Mouse (Mus musculus): ENCODE results near the gene Vpreb2. TPM values are rescaled to one million over a fixed set of nuclear protein-coding genes. Genes with fewer than 3 reads are reported as not detected.
A peak's percentile ranks its signal among the peaks of the same experiment; 100 is the strongest.
"Not testable (repeated sequence)": the region's sequence is repeated elsewhere in the genome, so short reads cannot be mapped to it uniquely, and the experiment has no call there.

Vpreb2 gene
- total RNA-seq (2021): not detected
- long read RNA-seq, experiment 1: 0 reads
- long read RNA-seq, experiment 2: 0 reads

- DNase-seq: no peak
Measured at GRCm38 (mm10) chr16:17980128-17980527, at the start of gene Vpreb2. Vpreb2 (plus strand) TSS chr16:17980428.

- DNase-seq: no peak
Measured at GRCm38 (mm10) chr16:17931906-17932460, 48.2 kb upstream of the Vpreb2 start.

- DNase-seq: no peak
Measured at GRCm38 (mm10) chr16:17933594-17934444, 46.4 kb upstream of the Vpreb2 start.

GRCm38 (mm10) chr16:17934445-17934910 lies 45.8 kb upstream of the Vpreb2 start:
- peak in 1 of 2 experiments; percentile 47 for DNase-seq

DNA sequence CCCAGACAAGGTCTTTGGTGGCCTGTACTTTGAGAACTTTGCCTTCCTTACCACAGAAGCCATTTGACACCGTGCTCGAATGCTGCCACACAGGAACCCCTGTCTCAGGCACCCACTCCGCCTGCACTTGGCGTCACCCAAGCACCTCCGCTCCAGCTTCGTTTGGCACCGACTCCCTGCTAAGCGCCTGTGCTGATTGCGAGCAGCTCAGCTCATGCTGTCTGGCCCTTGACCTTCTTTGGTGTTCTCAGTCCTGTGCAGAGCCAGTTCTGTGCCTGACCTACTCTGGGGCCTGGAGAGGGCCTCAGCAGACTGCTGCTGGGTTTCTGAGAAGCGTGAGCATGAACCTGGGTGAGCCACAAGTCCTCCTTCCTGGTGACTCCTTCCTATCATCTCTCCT lies 43.5 kb upstream of the Vpreb2 start:
- DNase-seq: peak; percentile 15 to 46

- DNase-seq: no peak
Measured at GRCm38 (mm10) chr16:17938187-17938586, 42.0 kb upstream of the Vpreb2 start.

DNA sequence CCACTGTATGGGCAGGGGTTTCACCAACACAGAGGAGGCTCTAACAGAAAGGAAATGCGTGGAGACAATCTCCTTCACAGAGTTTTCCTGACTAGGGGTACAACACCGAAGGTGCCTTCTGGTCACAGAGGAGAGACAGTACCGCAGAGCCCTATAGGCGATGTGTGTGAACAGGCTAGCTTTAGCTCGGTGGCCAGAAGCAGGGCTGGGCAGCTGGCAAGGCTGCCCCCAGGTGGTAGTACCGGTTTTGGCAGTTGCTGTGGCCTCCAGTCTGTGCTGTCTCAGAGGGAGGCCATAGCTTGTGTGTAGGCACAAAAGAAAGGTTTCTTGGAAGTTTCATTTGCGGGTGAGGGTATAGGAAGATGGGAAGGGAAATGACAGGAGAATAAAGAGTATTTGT lies 41.4 kb upstream of the Vpreb2 start:
- DNase-seq: peak; percentile 78 to 87

DNA sequence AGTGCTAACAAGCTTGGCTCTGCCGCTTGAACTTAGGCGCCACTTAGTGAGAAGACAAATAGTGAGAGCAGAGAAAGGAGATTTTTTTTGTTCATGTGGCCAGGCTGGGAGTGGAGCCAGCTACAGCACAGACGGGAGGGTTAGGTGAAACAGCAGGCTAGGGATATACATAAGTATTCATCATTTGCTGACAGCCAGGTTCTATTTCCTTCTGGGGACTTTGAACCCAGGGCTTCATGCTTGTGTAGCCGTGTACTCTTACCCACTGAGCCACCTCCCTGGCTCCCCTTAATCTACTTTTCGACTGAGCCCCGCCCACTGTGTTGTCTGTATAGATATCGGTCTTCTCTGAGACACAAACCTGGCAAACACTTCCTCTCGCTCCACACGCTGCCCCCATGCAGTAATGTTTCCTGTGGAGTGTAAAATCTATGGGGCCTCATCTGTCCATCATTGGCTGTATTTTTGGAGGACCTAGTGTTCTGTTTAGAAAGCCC lies 40.9 kb upstream of the Vpreb2 start:
- DNase-seq: no peak

DNA sequence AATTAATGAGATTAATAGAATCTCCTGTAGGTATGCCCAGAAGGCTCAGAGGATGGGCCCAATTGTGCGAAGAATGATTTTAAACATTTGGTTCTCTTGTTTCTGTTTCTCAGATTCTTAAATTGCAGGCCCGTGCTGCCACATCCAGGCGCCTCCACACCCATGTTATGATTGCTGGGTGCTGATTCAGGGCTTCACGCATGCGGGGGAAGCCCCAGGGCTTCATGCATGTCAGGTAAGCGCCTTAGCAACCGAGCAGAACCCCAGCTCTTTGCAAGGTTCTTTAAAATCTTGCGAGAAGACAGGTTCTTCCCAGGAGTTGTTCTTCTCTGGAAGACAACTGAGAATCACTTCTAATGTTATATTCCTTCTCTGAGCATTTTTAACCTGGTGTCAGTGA lies 36.8 kb upstream of the Vpreb2 start:
- DNase-seq: no peak

- no peak for DNase-seq
Measured at GRCm38 (mm10) chr16:17945081-17945831, 35.0 kb upstream of the Vpreb2 start.

DNA sequence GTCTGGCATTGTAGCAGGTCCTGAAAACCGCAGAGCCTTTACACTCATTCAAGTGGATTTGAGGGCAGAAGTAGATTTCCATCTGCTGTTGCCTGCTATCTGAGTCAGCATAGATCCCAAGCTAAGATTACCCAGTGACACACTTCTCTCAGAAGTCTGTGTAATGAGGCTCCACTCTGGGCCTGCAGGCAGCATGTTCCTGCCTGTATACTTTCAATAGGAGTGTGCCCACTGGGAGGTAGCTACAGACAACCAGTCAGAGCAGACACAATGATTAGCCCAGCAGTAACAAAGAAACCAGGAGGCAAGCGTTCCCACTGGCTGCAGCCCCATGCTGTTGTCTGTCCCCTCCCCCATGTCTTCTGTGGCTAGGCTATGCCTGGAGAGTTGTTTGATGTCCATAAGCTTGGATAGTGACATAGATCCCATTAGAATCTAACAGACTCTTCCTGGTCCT lies 30.8 kb upstream of the Vpreb2 start:
- no peak for DNase-seq

DNA sequence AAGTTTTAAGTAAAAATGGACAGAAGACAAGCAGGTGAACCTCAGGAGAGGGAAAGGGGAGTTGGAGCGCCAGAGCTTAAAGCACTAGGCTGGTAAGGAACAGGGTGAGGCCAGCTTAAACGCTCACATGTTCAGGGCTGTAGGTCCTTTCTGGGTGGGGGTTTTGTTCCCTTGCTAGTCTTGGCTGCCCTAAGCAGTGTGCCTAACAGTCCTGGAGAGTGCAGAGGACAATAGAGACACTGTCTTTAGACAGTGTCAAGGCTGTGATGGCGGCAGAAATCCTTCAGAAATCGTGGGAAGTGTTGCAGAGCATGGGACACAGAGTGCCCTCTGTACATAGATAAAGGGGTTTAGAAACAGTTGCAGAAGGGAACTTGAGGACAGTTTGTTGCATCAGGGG lies 30.2 kb upstream of the Vpreb2 start:
- no peak for DNase-seq

GRCm38 (mm10) chr16:17951618-17952017 lies 28.6 kb upstream of the Vpreb2 start:
- DNase-seq: no peak

GRCm38 (mm10) chr16:17956052-17956638 lies 24.1 kb upstream of the Vpreb2 start:
- DNase-seq: not testable (repeated sequence)

- DNase-seq: no peak
Measured at GRCm38 (mm10) chr16:17962091-17962490, 18.1 kb upstream of the Vpreb2 start.

GRCm38 (mm10) chr16:17971853-17972252 lies 8.4 kb upstream of the Vpreb2 start:
- no peak for DNase-seq

- DNase-seq: not testable (repeated sequence)
Measured at GRCm38 (mm10) chr16:17977840-17978239, 2.4 kb upstream of the Vpreb2 start.

- DNase-seq: no peak
Measured at GRCm38 (mm10) chr16:17983201-17983600, 3.0 kb downstream of the Vpreb2 start.

DNA sequence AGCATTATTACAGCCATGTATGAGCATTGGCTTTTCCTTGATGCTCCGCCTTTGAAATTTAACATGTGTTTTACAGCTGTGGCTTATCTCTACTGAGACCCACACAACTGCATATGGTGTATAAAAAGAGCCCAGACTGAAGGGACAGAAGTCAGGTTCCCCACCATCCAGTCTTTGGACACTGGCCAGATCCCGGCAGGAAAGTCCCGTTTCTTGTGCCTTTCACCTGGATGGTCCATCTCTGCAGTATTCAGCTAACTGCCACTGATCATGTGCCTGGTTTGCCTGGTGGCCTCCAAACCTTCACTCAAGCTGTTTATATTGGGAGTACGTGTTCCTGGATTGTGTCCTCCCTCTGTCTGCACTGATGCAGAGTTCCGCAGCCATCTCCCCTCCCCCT lies 4.0 kb downstream of the Vpreb2 start:
- no peak for DNase-seq

GRCm38 (mm10) chr16:17985078-17985477 lies 4.8 kb downstream of the Vpreb2 start:
- no peak for DNase-seq

- DNase-seq: peak; percentile 35 to 74
Measured at GRCm38 (mm10) chr16:17986456-17987132, 6.4 kb downstream of the Vpreb2 start.
